Mouse (Mus musculus) neutrophil, adult 65 days (primary cell): Measurements from ENCODE around the gene Rassf7. TPM values are rescaled to one million over a fixed set of nuclear protein-coding genes. Genes with fewer than 3 reads are reported as not detected.

Source experiments
- total RNA-seq: library from RNA; stranded (reverse); gene quantifications from 2 replicates; pipeline ENCODE4 v1.2.4, GENCODE M21; 2023

The Rassf7 gene
- total RNA-seq = 2.7 and 5.1 TPM in 2 replicates

GRCm38 (mm10) chr7:141215101-141215879 lies at the start of gene Rassf7:
Rassf7 (plus strand) TSS chr7:141215860.

GRCm38 (mm10) chr7:141172116-141173006 lies 43.3 kb upstream of the Rassf7 start, which contains the start of gene Rnh1:
Rnh1 (minus strand) TSS chr7:141172857.

GRCm38 (mm10) chr7:141193948-141194347 lies 21.7 kb upstream of the Rassf7 start, which contains the start of the genes Hras and Lrrc56:
Hras (minus strand) TSS chr7:141194005.
Lrrc56 (plus strand) TSS chr7:141194157.

GRCm38 (mm10) chr7:141213605-141214235 lies 1.9 kb upstream of the Rassf7 start, which contains the start of gene Lmntd2:
Lmntd2 (minus strand) TSS chr7:141214080.

GRCm38 (mm10) chr7:141228279-141229067 lies 12.8 kb downstream of the Rassf7 start, which contains the start of gene Phrf1:
Phrf1 (plus strand) TSS chr7:141228784.

GRCm38 (mm10) chr7:141265739-141266561 lies 50.3 kb downstream of the Rassf7 start, which contains the start of gene Irf7:
Irf7 (minus strand) TSS chr7:141266481.

Other genes with a start within 250 kb of the Rassf7 start
- 416 and 495 TPM in 2 replicates for gene Ifitm1, start 248.6 kb upstream of the Rassf7 start, total RNA-seq
- 381 and 488 TPM in 2 replicates for gene Ifitm3, start 205.1 kb upstream of the Rassf7 start, total RNA-seq
- gene Ifitm6, start 197.9 kb upstream of the Rassf7 start, total RNA-seq = 593 and 1,068 TPM in 2 replicates
- gene Gm17387, start 186.7 kb upstream of the Rassf7 start, total RNA-seq = not detected in 2 replicates
- gene B4galnt4, start 154.8 kb upstream of the Rassf7 start, total RNA-seq = 0.34 and 0.82 TPM in 2 replicates
- 2.4 and 2.6 TPM in 2 replicates for gene Pkp3, start 137.6 kb upstream of the Rassf7 start, total RNA-seq
- gene Sigirr, start 115.3 kb upstream of the Rassf7 start, total RNA-seq = 4.4 and 5.0 TPM in 2 replicates
- not detected in 2 replicates for gene Ano9, start 98.1 kb upstream of the Rassf7 start, total RNA-seq
- 5.3 and 7.8 TPM in 2 replicates for gene Ptdss2, start 93.5 kb upstream of the Rassf7 start, total RNA-seq
- 105 and 134 TPM in 2 replicates for gene Rnh1, start 43.0 kb upstream of the Rassf7 start, total RNA-seq
- gene Hras, start 21.9 kb upstream of the Rassf7 start, total RNA-seq = 23.9 and 28.1 TPM in 2 replicates
- 4.2 and 4.5 TPM in 2 replicates for gene Lrrc56, start 21.7 kb upstream of the Rassf7 start, total RNA-seq
- gene Lmntd2, start 1.8 kb upstream of the Rassf7 start, total RNA-seq = 0.18 TPM in 1 of 2 replicates, not detected in the other
- 89.4 and 114 TPM in 2 replicates for gene Phrf1, start 12.9 kb downstream of the Rassf7 start, total RNA-seq
- 21.6 and 37.9 TPM in 2 replicates for gene Irf7, start 50.6 kb downstream of the Rassf7 start, total RNA-seq
- gene Cdhr5, start 60.9 kb downstream of the Rassf7 start, total RNA-seq = not detected in 2 replicates
- gene Sct, start 63.3 kb downstream of the Rassf7 start, total RNA-seq = not detected in 2 replicates
- gene Drd4, start 76.1 kb downstream of the Rassf7 start, total RNA-seq = not detected in 2 replicates
- 24.8 and 29.7 TPM in 2 replicates for gene Deaf1, start 111.8 kb downstream of the Rassf7 start, total RNA-seq
- gene Tmem80, start 111.9 kb downstream of the Rassf7 start, total RNA-seq = 7.0 and 7.4 TPM in 2 replicates
- gene Eps8l2, start 123.0 kb downstream of the Rassf7 start, total RNA-seq = 0.47 and 0.66 TPM in 2 replicates
- 730 and 774 TPM in 2 replicates for gene Taldo1, start 176.3 kb downstream of the Rassf7 start, total RNA-seq
- gene Gatd1, start 198.3 kb downstream of the Rassf7 start, total RNA-seq = 15.3 and 17.2 TPM in 2 replicates
- not detected in 2 replicates for gene Cend1, start 213.6 kb downstream of the Rassf7 start, total RNA-seq
- 10.3 and 12.4 TPM in 2 replicates for gene Slc25a22, start 222.0 kb downstream of the Rassf7 start, total RNA-seq
- gene Pidd1, start 228.2 kb downstream of the Rassf7 start, total RNA-seq = 7.9 and 11.7 TPM in 2 replicates
- 574 and 716 TPM in 2 replicates for gene Rplp2, start 231.5 kb downstream of the Rassf7 start, total RNA-seq
- gene Pnpla2, start 239.3 kb downstream of the Rassf7 start, total RNA-seq = 113 and 121 TPM in 2 replicates
- gene Cracr2b, start 245.2 kb downstream of the Rassf7 start, total RNA-seq = 5.1 and 7.2 TPM in 2 replicates